Mouse (Mus musculus) heart, postnatal 4 days (tissue): ENCODE data around the gene Bach2. TPM values are rescaled to one million over a fixed set of nuclear protein-coding genes. Genes with fewer than 3 reads are reported as not detected.

ENCODE experiments used
- DNase-seq: peaks from one replicate; pipeline ENCODE4 v3.0.0; 2021
- total RNA-seq, 2 experiments: library from RNA; stranded (reverse); gene quantifications; 2 replicates each; pipeline ENCODE4 v1.2.3; 2021

The Bach2 gene
- total RNA-seq, 2 experiments from 2014 or later, result 23.9 to 24.5 TPM

GRCm38 (mm10) chr4:32535626-32536025 lies 297.0 kb downstream of the Bach2 start:
- no peak for DNase-seq

DNA sequence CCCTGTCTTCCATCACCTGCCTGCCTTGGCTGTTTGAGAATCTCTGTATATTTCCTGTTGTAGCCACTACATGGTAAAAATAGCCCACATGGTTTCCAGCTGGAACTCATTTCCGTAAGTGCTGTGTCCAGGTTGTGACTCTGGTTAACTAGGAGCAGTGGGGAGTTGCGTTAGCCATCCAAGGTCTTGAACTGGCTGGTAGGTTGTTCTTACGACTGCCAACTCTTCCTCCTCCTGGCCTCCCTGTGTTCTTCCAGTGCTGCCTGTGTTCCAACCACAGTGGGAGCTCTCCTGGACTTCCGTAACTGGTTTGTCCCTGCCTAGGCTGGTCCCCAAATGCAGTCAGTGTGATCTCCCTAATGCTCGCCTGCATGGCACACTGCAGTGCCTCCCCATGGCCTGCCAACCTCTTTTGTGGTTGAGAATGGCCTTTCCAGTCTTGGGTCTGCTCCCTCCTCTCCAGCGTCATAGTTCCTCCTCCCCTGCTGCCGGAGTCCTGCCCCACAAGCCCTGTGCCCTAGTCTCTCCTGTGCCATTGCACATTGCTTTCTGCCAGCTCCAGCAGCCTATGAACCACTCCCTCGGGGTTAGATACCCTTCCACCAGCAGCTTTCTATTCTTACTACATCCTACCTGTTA lies 298.4 kb downstream of the Bach2 start:
- no peak for DNase-seq

GRCm38 (mm10) chr4:32538088-32538487 lies 299.5 kb downstream of the Bach2 start:
- peak; percentile 83 for DNase-seq

- DNase-seq, result no peak
These were observed 299.9 kb downstream of the Bach2 start for GRCm38 (mm10) chr4:32538488-32538887.

DNA sequence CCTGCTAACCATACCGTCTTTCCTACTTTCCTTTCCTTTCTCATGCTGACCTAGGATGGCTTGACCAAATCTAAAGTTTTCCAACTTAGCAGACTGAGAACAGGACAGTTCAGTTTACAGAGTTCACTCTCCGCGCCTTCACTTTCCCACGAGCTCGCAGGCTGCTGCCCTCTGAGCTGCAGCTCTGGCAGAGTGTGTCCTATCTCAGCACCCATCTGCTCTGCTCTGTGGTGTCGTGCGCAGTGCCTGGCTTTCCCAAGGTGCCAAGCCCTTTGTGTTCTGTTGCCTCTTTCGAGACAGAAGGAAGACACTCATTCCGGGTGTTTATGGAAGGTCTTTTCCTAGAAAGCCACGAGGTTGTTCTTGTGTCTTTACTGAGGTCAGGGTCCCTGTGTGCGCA lies 300.4 kb downstream of the Bach2 start:
- no peak for DNase-seq

DNA sequence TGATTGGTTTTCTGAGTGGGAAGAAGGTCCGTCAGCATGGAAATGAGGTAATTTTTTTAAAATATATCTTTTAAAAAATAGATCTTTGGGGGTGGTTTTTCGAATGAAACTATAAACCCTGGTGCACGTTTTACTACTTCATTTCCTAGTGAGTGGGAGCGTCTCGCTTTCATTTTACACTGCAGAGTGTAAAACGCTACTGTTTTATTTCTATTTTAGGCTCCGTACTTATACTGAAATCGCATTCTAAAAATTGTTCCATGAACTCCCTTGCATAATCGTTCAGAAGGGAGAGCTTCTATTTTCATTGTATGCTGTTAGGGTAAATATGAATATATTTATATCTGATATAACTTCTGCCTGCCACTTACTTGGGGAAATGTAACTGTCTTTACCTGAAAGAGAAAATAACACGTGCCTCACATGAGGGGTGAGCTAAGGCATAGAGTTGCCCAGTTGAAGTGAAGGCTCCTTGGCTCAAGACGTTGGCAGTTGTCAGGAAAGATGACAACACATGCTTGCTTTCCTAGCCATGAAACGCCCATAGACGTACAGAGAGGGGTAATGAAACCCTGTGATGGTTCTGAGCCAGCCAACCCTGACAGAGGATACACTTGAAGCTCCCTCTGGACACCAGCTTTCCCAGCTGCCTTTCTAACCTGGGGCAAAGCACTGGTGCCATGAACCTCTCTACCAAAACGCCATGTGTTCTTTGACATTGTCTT lies 306.4 kb downstream of the Bach2 start:
- DNase-seq, result no peak

- no peak for DNase-seq
These were observed 306.9 kb downstream of the Bach2 start for GRCm38 (mm10) chr4:32545548-32545947.

DNA sequence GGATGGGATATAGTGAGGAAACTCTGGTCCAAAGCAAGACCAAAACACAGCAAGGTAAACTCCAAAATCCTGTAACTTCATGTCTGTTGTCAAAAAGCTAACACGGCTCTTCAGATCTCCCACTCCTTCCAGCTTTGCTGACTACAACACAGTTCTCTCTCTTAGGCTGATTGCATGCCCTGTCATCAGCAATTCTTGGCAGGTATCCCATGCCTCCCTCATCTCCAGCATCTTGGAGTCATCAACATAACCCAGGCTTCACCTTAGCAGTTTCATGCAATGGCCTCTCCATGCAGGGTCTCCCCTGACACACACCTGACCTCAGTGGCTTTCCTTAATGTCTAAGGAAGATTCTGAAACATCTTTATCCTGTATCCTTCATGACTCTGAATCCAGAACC lies 310.5 kb downstream of the Bach2 start:
- DNase-seq, result no peak

GRCm38 (mm10) chr4:32551337-32551736 lies 312.7 kb downstream of the Bach2 start:
- no peak for DNase-seq

DNA sequence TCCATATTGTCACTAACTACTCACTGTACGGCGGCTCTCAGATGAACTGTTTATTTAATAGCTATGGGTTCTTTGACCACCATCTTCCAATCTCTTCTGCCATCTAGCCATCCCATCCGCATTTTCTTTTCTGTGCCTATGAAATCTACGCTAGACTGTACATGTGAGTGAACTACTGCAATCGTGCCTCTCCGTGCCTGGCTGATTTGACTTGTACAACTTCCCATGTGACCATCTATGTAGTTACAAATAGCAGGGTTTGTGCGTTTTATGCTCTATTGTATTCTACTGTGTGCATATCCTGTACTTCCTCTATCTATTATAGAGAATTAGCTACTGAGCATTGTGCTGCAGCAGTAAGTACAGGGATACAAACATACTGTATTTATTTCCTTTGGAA lies 316.9 kb downstream of the Bach2 start:
- no peak for DNase-seq

DNA sequence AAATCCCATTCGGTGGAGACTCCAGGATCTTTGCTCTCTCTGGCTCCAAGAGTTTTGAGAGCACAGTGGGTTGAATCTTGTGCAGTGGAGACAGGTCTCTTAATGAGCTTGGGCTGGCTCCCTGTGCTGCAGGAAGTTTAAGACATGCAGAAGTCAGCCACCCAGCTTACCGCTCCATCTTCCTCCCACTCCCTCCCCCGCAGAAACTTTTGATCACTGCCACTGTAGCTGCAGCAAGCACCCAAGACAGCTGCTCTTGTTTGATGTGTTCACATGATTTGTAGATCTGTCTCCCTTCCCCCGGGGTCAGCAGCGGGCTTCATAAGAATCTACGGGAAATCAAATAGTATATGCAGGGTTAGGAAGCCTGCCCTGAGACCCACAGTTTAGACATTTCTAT lies 321.6 kb downstream of the Bach2 start:
- DNase-seq, result no peak

GRCm38 (mm10) chr4:32560724-32561554 lies 322.3 kb downstream of the Bach2 start:
- no peak for DNase-seq

DNA sequence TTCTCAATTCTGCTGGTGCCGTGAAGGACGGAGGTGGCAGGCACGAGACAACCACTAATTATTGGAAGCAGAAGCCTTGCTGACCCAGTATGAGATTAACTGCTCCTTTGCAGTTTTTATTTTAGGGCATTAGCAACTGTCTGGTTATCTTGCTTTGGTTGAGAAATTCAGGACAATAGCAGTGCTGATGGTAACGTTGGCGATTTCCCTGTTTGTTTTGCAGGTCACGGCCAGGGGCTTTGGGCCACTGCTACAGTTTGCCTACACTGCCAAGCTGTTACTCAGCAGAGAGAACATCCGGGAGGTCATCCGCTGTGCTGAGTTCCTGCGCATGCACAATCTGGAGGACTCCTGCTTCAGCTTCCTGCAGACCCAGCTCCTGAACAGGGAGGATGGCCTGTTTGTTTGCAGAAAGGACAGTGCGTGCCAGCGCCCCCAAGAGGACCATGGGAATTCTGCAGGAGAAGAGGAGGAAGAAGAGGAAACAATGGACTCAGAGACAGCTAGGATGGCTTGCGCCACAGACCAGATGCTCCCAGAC lies 323.0 kb downstream of the Bach2 start:
- peak; percentile 59 for DNase-seq

DNA sequence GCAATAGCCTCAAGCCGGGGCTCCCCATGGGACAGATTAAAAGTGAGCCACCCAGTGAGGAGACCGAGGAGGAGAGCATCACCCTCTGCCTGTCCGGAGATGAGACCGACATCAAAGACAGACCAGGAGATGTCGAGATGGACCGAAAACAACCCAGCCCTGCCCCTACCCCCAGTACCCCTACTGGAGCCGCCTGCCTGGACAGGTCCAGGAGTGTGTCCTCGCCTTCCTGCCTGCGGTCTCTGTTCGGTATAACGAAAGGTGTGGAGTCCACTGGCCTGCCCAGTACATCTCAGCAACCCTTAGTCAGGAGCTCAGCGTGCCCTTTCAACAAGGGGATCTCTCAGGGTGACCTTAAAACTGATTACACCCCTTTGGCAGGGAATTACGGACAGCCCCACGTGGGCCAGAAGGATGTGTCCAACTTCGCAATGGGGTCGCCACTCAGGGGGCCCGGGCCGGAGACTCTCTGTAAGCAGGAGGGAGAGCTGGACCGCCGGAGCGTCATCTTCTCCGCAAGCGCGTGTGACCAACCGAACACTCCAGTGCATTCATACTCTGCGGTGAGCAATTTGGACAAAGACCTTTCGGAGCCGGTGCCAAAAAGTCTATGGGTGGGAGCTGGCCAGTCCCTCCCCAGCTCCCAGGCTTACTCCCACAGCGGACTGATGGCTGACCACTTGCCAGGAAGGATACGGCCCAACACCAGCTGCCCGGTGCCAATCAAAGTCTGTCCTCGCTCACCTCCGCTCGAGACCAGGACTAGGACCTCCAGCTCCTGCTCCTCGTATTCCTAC lies 323.9 kb downstream of the Bach2 start:
- no peak for DNase-seq

- DNase-seq, result no peak
These were observed 325.8 kb downstream of the Bach2 start for GRCm38 (mm10) chr4:32564416-32564815.

DNA sequence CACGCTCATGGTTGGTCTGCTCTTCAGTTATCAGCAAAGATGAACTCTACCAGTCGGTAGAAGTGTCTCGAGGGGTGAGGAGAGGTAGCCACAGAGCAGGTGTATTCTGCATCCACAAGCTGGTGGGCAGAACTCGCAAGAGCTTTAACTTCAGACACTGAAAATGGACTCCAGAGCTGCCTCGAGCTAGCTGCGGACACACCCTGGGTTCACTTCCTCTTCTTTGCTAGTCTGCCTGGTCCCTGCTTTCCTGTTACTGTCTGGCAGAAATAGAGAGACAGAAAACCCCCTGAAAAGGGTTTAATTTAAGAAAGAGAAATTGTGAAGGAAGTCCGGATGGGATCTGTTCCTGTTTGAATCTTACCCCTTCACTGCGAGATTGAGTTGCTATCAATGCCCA lies 326.3 kb downstream of the Bach2 start:
- DNase-seq, result no peak

GRCm38 (mm10) chr4:32569054-32569453 lies 330.4 kb downstream of the Bach2 start:
- no peak for DNase-seq

DNA sequence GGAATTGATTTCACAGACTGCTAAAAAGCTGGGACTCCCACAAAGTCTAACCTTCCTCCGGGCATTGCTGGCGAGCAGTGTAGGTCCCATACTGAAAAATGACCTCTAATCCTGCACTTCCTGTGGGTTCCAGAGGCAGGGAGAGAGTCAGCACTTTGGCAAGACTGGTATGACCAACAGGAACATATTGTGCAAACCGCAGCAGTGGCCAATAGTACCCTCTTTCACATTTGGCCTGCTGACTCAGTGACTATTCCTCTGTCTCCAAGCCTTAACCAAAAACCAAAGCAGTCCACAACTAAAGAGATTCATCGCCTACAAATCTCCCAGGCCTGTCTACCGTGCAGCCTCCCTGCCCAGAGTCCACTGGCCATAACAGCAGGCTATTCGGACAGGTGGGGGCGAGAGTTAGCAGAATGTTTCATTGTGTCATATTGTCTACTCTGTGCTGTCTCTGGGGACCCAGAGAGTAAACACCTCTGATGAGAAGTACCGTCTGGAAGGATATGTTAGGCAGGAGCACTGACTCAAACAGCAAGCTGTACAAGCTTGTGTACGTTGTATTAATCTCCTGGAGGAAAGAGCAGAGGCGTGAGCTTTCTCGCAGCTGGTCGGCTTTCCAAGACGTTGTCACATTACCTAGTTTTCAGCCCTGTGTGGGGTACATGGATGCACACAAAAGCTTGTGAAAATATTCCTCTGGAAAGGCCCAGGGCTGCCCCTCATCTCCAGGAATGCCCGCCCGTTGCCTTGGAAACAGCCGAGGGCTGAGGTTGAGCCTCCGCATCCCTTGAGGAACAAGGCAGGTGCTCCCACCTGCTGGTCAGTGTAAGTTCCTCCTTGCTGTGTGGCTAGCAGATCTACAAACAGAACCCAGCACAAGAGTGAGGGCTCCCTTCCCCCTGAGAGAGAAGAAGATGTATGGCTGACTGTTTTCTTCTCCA lies 331.7 kb downstream of the Bach2 start:
- peak; percentile 14 for DNase-seq

GRCm38 (mm10) chr4:32570939-32571317 lies 332.3 kb downstream of the Bach2 start:
- DNase-seq, result no peak

DNA sequence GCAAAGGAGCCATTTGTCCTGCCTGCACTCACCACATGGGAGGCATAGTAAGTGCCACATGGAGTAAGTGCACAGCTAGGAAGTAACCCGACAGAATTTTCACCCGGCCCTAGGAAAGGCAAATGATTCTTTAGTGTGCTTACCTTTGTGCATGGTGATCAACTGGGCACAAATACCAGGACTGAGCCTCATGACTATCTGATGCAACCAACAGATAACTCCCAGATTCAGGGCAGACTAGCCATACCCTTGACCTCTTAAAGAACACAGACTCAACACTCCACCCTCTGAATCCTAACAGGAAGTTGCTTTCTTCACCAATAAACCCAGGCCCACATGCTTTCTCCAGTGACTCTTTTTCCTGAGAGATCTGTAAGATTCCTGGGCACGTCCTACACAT lies 332.8 kb downstream of the Bach2 start:
- no peak for DNase-seq

DNA sequence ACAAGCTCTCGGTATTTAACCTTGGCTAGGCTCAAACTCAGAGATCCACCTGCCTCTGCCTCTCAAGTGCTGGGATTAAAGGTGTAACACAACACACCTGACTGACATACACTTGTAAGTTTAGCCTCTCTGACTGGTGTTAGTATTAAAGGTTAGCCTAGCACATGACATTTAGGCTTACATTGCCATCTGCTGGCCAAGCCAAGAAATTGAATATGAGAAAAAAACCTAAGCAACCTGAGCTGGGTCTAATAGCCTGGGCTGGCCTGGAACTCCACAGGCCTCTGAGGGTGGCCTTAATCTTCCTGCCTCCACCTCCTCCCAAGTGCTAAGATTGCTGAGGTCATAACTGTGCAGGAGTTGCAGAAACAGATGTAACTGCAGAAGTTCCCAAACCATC lies 333.5 kb downstream of the Bach2 start:
- peak; percentile 67 for DNase-seq
